26 mouse cellular contexts compared by ENCODE assay signal in genomic region chr1:154119611-154120010, GRCm38 (mm10).
DNase-seq lines count a peak whose midpoint lies in the region; ATAC-seq lines count a peak whose summit lies in the region.
"Had no signal": no experiment of that assay in that cellular context is flagged by ENCODE, and none has a peak within 500 bp of the region (broad histone marks: within the 10 kb centered on the region; RNA-seq: fewer than 3 reads in every experiment).

No protein-coding gene starts in this region.

- H3K4me3 ChIP-seq in kidney, embryonic 14.5 days (ENCODE audit: low read length): no peak overlapping the region
- no peak overlapping the region for H3K4me3 ChIP-seq in midbrain, embryonic 11.5 days (ENCODE audit: low read depth, low read length)
- no peak overlapping the region for H3K4me3 ChIP-seq in midbrain, embryonic 16.5 days (ENCODE audit: low read depth, low read length)
- H3K4me3 ChIP-seq: erythroblast, embryonic 14.5 days; limb, embryonic 13.5 days; lung, embryonic 15.5 days; midbrain, embryonic 10.5 days; myocyte; neural tube, embryonic 12.5 days had no signal

- WGBS in kidney, embryonic 14.5 days: 89% methylated on average over 5 of the region's 5 CpGs
- 87% methylated on average over 5 of the region's 5 CpGs for WGBS in midbrain, embryonic 11.5 days
- WGBS in midbrain, embryonic 16.5 days: 86% methylated on average over 5 of the region's 5 CpGs

- peak; percentile 81 for DNase-seq in kidney, adult 11 months
- peak; percentile 69 for DNase-seq in midbrain, embryonic 11.5 days (ENCODE audit: low spot score, missing footprints)
- peak; percentile 27 for DNase-seq in kidney, postnatal 10 days
- DNase-seq in yolk sac, embryonic 10.5 days (ENCODE audit: low spot score): peak; percentile 25
- no peak for DNase-seq in adrenal gland, adult 18-20 months (ENCODE audit: low spot score in 2 of 2)
- DNase-seq: adrenal gland, postnatal 25 days; cerebellum, adult 11-12 months; cerebellum, adult 9-11 months; forebrain, postnatal 0 days; gastrocnemius, postnatal 14 days; heart, adult 18-20 months; layer of hippocampus, adult 9-11 months; thymus, postnatal 14 days had no signal

- H3K36me3 ChIP-seq in kidney, embryonic 14.5 days (ENCODE audit: control insufficient read depth, insufficient read depth, low read length): no peaks in the 10 kb centered on the region
- H3K36me3 ChIP-seq in midbrain, embryonic 11.5 days (ENCODE audit: control insufficient read depth, insufficient read depth, low read length): no peaks in the 10 kb centered on the region
- no peaks in the 10 kb centered on the region for H3K36me3 ChIP-seq in midbrain, embryonic 16.5 days (ENCODE audit: control insufficient read depth, insufficient read depth, low read length)
- H3K36me3 ChIP-seq: limb, embryonic 13.5 days; lung, embryonic 15.5 days; midbrain, embryonic 10.5 days; neural tube, embryonic 12.5 days had no signal

- H3K27ac ChIP-seq in kidney, embryonic 14.5 days (ENCODE audit: low read depth, low read length): no peak overlapping the region
- H3K27ac ChIP-seq in midbrain, embryonic 11.5 days (ENCODE audit: low read depth, low read length): no peak overlapping the region
- H3K27ac ChIP-seq in midbrain, embryonic 16.5 days (ENCODE audit: low read length): no peak overlapping the region
- H3K27ac ChIP-seq: hindbrain, embryonic 14.5 days; limb, embryonic 13.5 days; lung, embryonic 15.5 days; midbrain, embryonic 10.5 days; neural tube, embryonic 12.5 days had no signal

- H3K9me3 ChIP-seq in kidney, embryonic 14.5 days (ENCODE audit: control insufficient read depth, low read length): no peaks in the 10 kb centered on the region
- no peaks in the 10 kb centered on the region for H3K9me3 ChIP-seq in midbrain, embryonic 11.5 days (ENCODE audit: control insufficient read depth, low read length)
- no peaks in the 10 kb centered on the region for H3K9me3 ChIP-seq in midbrain, embryonic 16.5 days (replicated peaks; ENCODE audit: control insufficient read depth, low read length, poor library complexity, severe bottlenecking)
- H3K9me3 ChIP-seq: limb, embryonic 13.5 days; lung, embryonic 15.5 days; midbrain, embryonic 10.5 days; neural tube, embryonic 12.5 days had no signal

- no peaks in the 10 kb centered on the region for H3K4me1 ChIP-seq in kidney, embryonic 14.5 days (ENCODE audit: control insufficient read depth, insufficient read depth, low read length)
- H3K4me1 ChIP-seq in midbrain, embryonic 11.5 days (ENCODE audit: control insufficient read depth, insufficient read depth, low read length): no peaks in the 10 kb centered on the region
- H3K4me1 ChIP-seq in midbrain, embryonic 16.5 days (ENCODE audit: control insufficient read depth, insufficient read depth, low read length): peaks cover 3% of the 10 kb centered on the region; the same call in 1 of the 2 replicates
- H3K4me1 ChIP-seq: neural tube, embryonic 12.5 days had no signal

- H3K9ac ChIP-seq in kidney, embryonic 14.5 days (ENCODE audit: low read depth, low read length): no peak overlapping the region
- no peak overlapping the region for H3K9ac ChIP-seq in midbrain, embryonic 11.5 days (ENCODE audit: low read length)
- no peak overlapping the region for H3K9ac ChIP-seq in midbrain, embryonic 16.5 days (ENCODE audit: low read depth, low read length)
- H3K9ac ChIP-seq: forebrain, postnatal 0 days; hindbrain, embryonic 14.5 days; limb, embryonic 13.5 days; lung, embryonic 15.5 days; neural tube, embryonic 12.5 days had no signal

- no peak overlapping the region for H3K4me2 ChIP-seq in kidney, embryonic 14.5 days (replicated peaks; ENCODE audit: low read depth, low read length)
- no peak overlapping the region for H3K4me2 ChIP-seq in midbrain, embryonic 11.5 days
- no peak overlapping the region for H3K4me2 ChIP-seq in midbrain, embryonic 16.5 days (ENCODE audit: low read length)
- H3K4me2 ChIP-seq: heart, embryonic 11.5 days; hindbrain, embryonic 14.5 days; limb, embryonic 13.5 days; liver, embryonic 11.5 days; lung, embryonic 15.5 days; neural tube, embryonic 12.5 days had no signal

- no peak for ATAC-seq in kidney, embryonic 14.5 days (ENCODE audit: low FRiP score, low TSS enrichment)
- ATAC-seq in midbrain, embryonic 11.5 days (ENCODE audit: low FRiP score): no peak
- no peak for ATAC-seq in midbrain, embryonic 16.5 days
- ATAC-seq: CD4-positive, CD25-positive, alpha-beta regulatory T cell, adult 4 months; forebrain, postnatal 0 days; inflammation-experienced regulatory T-cells, adult 6 months had no signal

- H3K27me3 ChIP-seq in kidney, embryonic 14.5 days (ENCODE audit: control insufficient read depth, insufficient read depth, low read length): no peaks in the 10 kb centered on the region
- H3K27me3 ChIP-seq in midbrain, embryonic 11.5 days (ENCODE audit: control insufficient read depth, insufficient read depth, low read length): no peaks in the 10 kb centered on the region
- no peaks in the 10 kb centered on the region for H3K27me3 ChIP-seq in midbrain, embryonic 16.5 days (ENCODE audit: control insufficient read depth, insufficient read depth, low read depth, low read length)
- H3K27me3 ChIP-seq: limb, embryonic 13.5 days; lung, embryonic 15.5 days; neural tube, embryonic 12.5 days had no signal

Comparison
In these comparisons a context has a peak if more than half of its experiments do, and no peak if none do; other contexts are left out.
1. DNase-seq: peak in kidney, adult 11 months (single experiment), midbrain, embryonic 11.5 days (single experiment), kidney, postnatal 10 days (single experiment) and yolk sac, embryonic 10.5 days (single experiment); none in adrenal gland, adult 18-20 months (0 of 2).